Mouse (Mus musculus) kidney, embryonic 15.5 days (tissue): ENCODE results near the gene Dscaml1. TPM values are rescaled to one million over a fixed set of nuclear protein-coding genes. Genes with fewer than 3 reads are reported as not detected.

Source experiments
- ATAC-seq: fragments of 200-750 bp; cut with Nextera tagmentation; replicated peaks from 2 replicates; pipeline ENCODE4 v1.8.0; 2017; ENCODE audit warnings: moderate TSS enrichment; ENCODE audit not compliant: low FRiP score
- H3K27ac ChIP-seq: fragments of 300-500 bp; sonication (generic); 2 replicates; pipeline ENCODE4 v1.5.1; 2015; ENCODE audit warnings: mild to moderate bottlenecking, inconsistent platforms
- H3K27me3 ChIP-seq: fragments of 300-500 bp; sonication (generic); 2 replicates; pipeline ENCODE4 v1.6.1; 2015; ENCODE audit warnings: inconsistent platforms
- H3K36me3 ChIP-seq: fragments of 300-500 bp; sonication (generic); 2 replicates; pipeline ENCODE4 v1.6.1; 2015; ENCODE audit warnings: inconsistent platforms
- H3K4me1 ChIP-seq: fragments of 300-500 bp; sonication (generic); 2 replicates; pipeline ENCODE4 v1.6.1; 2015; ENCODE audit warnings: inconsistent platforms
- H3K4me2 ChIP-seq: fragments of 300-500 bp; sonication (generic); 2 replicates; pipeline ENCODE4 v1.6.1; 2015; ENCODE audit warnings: moderate library complexity, mild to moderate bottlenecking, inconsistent platforms
- H3K4me3 ChIP-seq: fragments of 300-500 bp; sonication (generic); replicated peaks from 2 replicates; pipeline ENCODE4 v1.5.1; 2015; ENCODE audit warnings: mild to moderate bottlenecking, inconsistent platforms
- H3K9ac ChIP-seq: fragments of 300-500 bp; sonication (generic); 2 replicates; pipeline ENCODE4 v1.6.1; 2015; ENCODE audit warnings: mild to moderate bottlenecking, inconsistent platforms
- H3K9me3 ChIP-seq: fragments of 300-500 bp; sonication (generic); replicated peaks from 2 replicates; pipeline ENCODE4 v1.6.1; 2016; ENCODE audit warnings: inconsistent platforms
- WGBS: fragments of 180-500 bp; shearing (Covaris S2); methylation state at CpG from one replicate; pipeline ENCODE4 v1.1.7; 2015; ENCODE audit warnings: mixed read lengths; 5-methylcytosine and 5-hydroxymethylcytosine counted together
- polyA plus RNA-seq: library from polyadenylated mRNA; unstranded; fragments of >200 nt; fragmentation: Nextera tagmentation; extraction: Ambion mirVana; gene quantifications from 2 replicates; pipeline ENCODE4 v1.2.1, GENCODE M21; 2015

The Dscaml1 gene
- polyA plus RNA-seq, 1 experiment from 2014 or later = 0.13 TPM

DNA sequence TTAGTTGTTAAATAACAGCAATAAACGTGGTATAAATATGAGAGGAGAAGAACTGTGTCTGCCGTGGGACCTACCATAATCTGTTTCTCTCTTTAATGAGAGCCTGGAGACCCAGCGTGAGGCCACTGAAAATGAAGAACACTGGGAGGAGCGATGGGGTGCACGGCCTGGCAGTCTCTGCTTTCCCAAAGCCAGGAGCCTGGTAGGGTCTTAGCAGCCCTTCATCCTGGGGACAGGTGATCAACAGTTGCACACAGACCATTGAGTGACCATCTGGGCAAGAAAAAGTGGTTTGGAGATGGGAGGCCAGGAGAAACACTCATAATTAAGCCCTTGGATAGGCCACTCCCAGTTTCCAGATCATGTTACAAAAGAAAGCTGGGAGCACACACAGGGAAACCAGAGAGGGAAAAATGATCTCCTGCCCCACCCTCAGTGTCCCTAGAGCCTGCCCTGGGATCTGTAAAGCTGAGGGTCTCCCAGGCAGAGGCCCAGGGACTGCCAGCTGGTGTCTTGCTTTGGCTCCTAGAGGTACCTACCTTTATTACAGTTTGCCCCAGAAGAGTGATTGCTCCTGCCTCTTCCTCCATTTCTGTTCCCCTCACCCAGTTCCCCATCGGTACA is 39.1 kb downstream of the Dscaml1 start:
- 22% methylated on average over 6 of the region's 6 CpGs for WGBS
- Histone ChIP-seq H3K27ac (peak overlapping the region; percentile 63), H3K27me3 (no peaks in the 10 kb centered on the region), H3K4me3 (no peak overlapping the region), H3K9me3 (no peaks in the 10 kb centered on the region), H3K9ac (no peak overlapping the region), H3K4me1 (peaks cover 11% of the 10 kb centered on the region), H3K4me2 (peak overlapping the region; percentile 17; the same call in 1 of the 2 replicates), H3K36me3 (no peaks in the 10 kb centered on the region)
- peak; percentile 85 for ATAC-seq

DNA sequence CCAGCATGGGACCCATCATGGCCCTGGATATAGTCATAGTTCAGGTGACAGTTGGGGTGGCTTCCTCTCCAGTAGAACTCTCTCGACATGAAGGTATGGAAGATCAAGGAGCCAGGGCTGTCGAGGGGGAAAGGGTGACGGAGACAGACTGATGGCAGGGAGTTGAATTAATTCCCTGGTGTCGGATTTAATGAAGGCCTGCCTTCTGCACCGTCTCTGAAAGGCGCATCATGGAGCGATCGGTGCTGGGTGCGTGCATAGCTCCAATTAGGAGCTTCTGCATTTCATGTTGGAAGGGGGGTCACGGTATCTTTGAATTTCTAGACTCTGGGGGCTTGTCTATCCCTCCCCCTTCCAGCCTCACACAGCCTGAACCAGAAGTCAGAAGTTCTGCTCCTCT is 41.8 kb downstream of the Dscaml1 start:
- H3K27me3 ChIP-seq = no peaks in the 10 kb centered on the region
- no peak overlapping the region for H3K4me2 ChIP-seq
- no peak overlapping the region for H3K4me3 ChIP-seq
- no peak overlapping the region for H3K27ac ChIP-seq
- H3K4me1 ChIP-seq = peaks cover 11% of the 10 kb centered on the region
- 70% methylated on average over 10 of the region's 10 CpGs for WGBS
- no peaks in the 10 kb centered on the region for H3K36me3 ChIP-seq
- H3K9ac ChIP-seq = no peak overlapping the region
- H3K9me3 ChIP-seq = no peaks in the 10 kb centered on the region
- no peak for ATAC-seq

DNA sequence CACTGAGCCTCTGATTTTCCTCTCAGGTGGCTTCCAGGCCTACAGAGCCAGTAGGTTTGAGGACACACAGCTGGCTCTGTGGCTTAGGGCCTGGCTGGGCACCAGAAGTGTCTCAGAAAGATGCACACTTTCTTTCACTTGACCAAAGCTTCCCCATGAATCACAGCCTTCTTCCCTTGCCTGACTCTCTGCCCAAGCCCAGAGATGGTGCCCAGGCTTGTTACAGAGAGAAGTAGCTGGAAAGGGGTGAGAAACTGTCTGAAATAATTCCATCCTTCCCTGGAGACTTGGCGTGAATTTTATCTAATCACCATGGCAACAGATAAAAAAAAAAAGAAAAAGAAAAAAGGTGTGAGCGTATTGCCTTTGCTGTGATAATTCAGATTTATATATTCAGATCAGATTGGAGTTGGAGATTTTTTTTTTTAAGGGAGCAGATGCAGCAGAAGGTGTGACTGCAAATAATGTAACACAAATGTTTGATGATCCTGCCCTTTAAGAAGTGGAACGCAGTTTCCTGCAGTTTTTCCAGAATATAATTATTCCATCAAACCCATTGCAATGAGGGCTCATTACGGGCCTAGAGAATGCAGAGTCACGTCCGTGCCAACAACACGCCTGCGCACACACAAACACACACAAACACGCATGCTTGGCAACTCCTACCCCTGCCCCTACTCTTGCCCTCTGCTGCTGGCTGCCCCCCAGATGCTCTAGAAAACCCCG is 44.5 kb downstream of the Dscaml1 start:
- Histone ChIP-seq H3K9me3 (no peaks in the 10 kb centered on the region), H3K4me1 (peaks cover 2% of the 10 kb centered on the region; the same call in 1 of the 2 replicates), H3K27ac (no peak overlapping the region), H3K4me2 (no peak overlapping the region), H3K4me3 (no peak overlapping the region), H3K9ac (no peak overlapping the region), H3K27me3 (no peaks in the 10 kb centered on the region), H3K36me3 (no peaks in the 10 kb centered on the region)
- 83% methylated on average over 10 of the region's 10 CpGs for WGBS
- no peak for ATAC-seq

DNA sequence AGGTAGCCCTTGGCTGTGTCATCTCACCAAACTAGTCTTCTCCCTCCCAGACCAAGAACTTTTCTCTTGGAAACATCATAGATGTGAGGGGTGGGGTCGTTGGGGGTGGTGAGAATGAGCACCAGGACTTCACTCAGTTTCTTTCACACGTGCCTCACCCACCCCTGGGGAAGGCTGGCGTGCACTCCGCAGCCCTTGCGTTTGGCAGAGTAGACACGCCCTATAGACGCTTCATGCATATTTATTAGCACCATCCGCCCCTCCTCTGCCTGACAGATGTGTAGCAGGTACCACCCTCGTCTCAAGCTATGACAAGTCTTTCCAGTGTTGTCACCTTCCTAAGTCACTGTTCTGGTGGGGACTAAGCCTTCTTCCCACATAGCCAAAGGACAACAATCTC is 45.3 kb downstream of the Dscaml1 start:
- ATAC-seq = no peak
- 24% methylated on average over 9 of the region's 9 CpGs for WGBS

DNA sequence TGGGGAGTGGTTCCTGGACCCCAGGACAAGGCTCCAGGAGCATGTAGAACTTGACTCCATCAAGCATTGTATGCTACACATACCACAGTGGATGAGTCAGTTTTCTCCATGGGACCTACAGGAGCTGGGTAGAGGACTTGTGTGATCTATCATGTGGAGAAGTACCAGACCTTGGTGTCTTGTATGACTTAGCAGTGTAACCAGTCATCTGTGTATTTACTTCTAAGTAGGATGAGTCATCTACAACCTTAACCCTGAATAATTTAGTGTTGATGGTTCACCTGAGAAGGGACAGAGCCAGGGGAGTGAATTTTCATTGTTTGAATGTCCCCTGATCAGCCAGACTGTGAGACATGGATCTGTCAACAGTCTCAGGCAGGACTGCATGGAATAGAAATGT is 48.4 kb downstream of the Dscaml1 start:
- Histone ChIP-seq H3K4me2 (no peak overlapping the region), H3K27me3 (no peaks in the 10 kb centered on the region), H3K4me1 (no peaks in the 10 kb centered on the region), H3K4me3 (no peak overlapping the region), H3K9ac (no peak overlapping the region), H3K27ac (no peak overlapping the region), H3K9me3 (no peaks in the 10 kb centered on the region), H3K36me3 (no peaks in the 10 kb centered on the region)
- ATAC-seq = no peak

More for the DNA sequence above, 45.3 kb downstream of the Dscaml1 start:
- no peak overlapping the region for H3K27ac ChIP-seq
- no peaks in the 10 kb centered on the region for H3K9me3 ChIP-seq
- no peaks in the 10 kb centered on the region for H3K27me3 ChIP-seq
- no peaks in the 10 kb centered on the region for H3K4me1 ChIP-seq
- no peak overlapping the region for H3K4me3 ChIP-seq
- no peaks in the 10 kb centered on the region for H3K36me3 ChIP-seq
- H3K9ac ChIP-seq = no peak overlapping the region
- no peak overlapping the region for H3K4me2 ChIP-seq

DNA sequence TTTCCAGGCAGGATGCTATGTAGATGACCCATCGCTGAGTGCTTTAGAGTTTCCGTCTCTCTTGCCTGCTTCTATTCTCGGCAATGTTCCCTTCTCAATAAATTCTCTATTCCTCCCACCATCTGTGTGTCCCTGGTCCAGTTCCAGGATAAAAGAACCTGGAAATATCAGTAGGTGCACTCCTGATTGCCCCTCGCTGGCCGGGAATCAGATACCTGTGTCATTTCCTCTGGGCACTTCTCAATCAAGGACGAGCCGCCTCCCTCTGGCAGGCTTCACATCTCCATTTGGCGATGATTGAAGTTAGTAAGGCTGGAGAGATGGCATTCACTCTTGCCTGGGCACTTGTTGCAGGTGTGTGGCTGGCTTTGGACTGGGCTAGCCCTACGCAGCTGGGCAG is 54.5 kb downstream of the Dscaml1 start:
- H3K27me3 ChIP-seq = no peaks in the 10 kb centered on the region
- WGBS = 82% methylated on average over 9 of the region's 9 CpGs
- no peak for ATAC-seq
- no peaks in the 10 kb centered on the region for H3K9me3 ChIP-seq
- H3K4me2 ChIP-seq = no peak overlapping the region
- no peak overlapping the region for H3K27ac ChIP-seq
- no peaks in the 10 kb centered on the region for H3K36me3 ChIP-seq
- H3K4me1 ChIP-seq = no peaks in the 10 kb centered on the region
- no peak overlapping the region for H3K4me3 ChIP-seq
- no peak overlapping the region for H3K9ac ChIP-seq

DNA sequence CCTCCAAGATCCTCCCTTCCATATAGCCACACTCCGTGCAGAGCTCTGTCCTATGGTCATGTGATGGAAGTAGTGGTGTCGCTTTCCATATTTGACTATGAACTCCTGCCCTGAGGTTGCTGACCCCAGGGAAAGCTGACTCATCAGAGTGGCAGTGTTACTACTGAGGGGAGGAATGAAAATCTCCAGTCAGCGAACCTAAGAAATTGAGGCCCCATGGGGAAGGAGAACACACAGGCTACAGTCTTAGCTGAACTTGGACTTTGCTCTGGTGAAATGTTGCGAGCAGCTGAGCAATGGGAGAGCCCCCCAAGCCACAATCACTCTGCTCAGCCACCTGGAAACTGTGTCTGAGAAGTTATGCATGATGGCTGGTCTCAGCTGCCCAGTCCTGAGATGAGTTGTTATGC is 60.2 kb downstream of the Dscaml1 start:
- no peak overlapping the region for H3K4me3 ChIP-seq
- no peak overlapping the region for H3K4me2 ChIP-seq
- no peak overlapping the region for H3K9ac ChIP-seq
- H3K27me3 ChIP-seq = no peaks in the 10 kb centered on the region
- H3K36me3 ChIP-seq = no peaks in the 10 kb centered on the region
- H3K4me1 ChIP-seq = 0 out of 2 replicates have a peak, but pooled peaks cover 5% of the 10 kb centered on the region
- no peak overlapping the region for H3K27ac ChIP-seq
- ATAC-seq = no peak
- H3K9me3 ChIP-seq = no peaks in the 10 kb centered on the region
- 51% methylated on average over 4 of the region's 4 CpGs for WGBS

DNA sequence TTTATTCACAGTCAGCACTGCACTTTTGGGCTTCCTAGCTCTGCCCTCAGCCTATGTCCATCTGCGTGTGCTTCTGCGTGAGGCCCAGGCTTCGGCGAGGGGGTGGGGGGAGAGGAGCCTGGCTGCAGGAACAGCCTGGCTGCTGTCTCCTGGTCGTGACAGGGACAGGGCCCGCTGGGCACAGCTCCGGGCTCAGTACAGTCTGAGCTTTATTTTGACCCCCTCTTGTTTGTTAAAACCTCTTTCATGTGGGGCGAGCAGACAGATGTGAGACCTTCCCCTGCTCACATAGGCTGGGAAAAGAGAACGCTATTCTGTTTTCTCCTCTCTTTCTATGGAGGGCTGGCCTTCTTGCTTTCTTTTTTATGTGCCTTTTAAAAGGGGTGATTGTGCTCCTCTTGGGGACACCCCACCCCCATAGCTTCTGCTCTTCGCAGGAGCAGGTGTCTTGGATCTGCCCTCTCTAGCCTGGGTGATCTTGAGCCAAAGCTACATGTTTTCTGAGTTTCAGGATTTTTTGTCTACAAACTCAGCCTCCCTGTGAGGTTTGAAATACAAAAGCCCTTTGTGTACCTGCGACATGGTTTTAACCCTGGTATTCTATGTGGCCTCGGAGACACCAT is 60.9 kb downstream of the Dscaml1 start:
- H3K9ac ChIP-seq = no peak overlapping the region
- H3K27me3 ChIP-seq = no peaks in the 10 kb centered on the region
- no peaks in the 10 kb centered on the region for H3K36me3 ChIP-seq
- 76% methylated on average over 12 of the region's 12 CpGs for WGBS
- no peak overlapping the region for H3K4me2 ChIP-seq
- no peak for ATAC-seq
- no peak overlapping the region for H3K4me3 ChIP-seq
- no peaks in the 10 kb centered on the region for H3K9me3 ChIP-seq
- H3K27ac ChIP-seq = no peak overlapping the region
- 0 out of 2 replicates have a peak, but pooled peaks cover 5% of the 10 kb centered on the region for H3K4me1 ChIP-seq

DNA sequence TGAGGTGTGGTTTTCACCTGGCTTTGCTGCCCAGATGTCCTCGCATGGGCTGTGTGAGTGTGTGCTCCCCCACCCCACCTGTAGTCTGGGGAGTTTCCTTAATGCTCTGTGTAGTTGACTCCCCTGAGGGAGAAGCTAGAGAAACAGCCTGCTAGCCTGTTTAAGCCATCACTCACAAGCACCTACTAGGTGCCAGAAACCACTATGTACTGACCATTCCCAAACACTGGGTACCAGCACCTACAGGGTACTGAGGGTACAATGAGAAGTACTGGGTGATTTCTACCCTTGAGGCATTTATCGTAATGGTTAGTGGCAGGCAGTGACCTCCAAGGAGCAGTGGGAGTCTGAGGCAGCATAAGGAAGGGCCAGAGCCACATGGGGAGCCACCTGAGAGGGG is 64.5 kb downstream of the Dscaml1 start:
- ATAC-seq = no peak
- Histone ChIP-seq H3K4me2 (no peak overlapping the region), H3K27me3 (no peaks in the 10 kb centered on the region), H3K9ac (no peak overlapping the region), H3K36me3 (no peaks in the 10 kb centered on the region), H3K4me3 (no peak overlapping the region), H3K4me1 (0 out of 2 replicates have a peak, but pooled peaks cover 5% of the 10 kb centered on the region), H3K27ac (no peak overlapping the region), H3K9me3 (no peaks in the 10 kb centered on the region)
- WGBS = 92% methylated on average over 2 of the region's 2 CpGs

DNA sequence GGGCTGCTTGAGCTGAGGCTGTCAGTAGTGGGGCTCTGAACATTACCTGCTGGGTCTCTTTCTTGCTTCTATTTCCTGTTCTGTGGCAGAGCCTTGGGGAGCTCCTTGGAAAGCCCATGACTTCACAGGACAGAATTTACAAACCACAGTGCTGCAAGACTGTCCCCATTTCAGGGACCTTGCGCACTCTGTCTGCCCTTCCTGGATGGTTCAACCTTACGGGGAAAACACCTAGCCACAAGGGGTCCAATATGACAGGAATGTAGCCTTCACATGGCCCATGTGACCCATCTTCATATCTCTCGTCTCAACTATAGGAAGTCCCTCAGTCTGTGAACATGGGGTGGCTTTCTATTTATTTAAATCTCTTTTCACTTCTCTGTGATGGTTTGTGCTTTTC is 68.5 kb downstream of the Dscaml1 start:
- Histone ChIP-seq H3K9ac (no peak overlapping the region), H3K36me3 (no peaks in the 10 kb centered on the region), H3K4me1 (peaks cover 13% of the 10 kb centered on the region), H3K9me3 (no peaks in the 10 kb centered on the region), H3K27ac (no peak overlapping the region), H3K27me3 (no peaks in the 10 kb centered on the region), H3K4me2 (no peak overlapping the region), H3K4me3 (no peak overlapping the region)
- 88% methylated on average over 3 of the region's 3 CpGs for WGBS
- ATAC-seq = no peak

DNA sequence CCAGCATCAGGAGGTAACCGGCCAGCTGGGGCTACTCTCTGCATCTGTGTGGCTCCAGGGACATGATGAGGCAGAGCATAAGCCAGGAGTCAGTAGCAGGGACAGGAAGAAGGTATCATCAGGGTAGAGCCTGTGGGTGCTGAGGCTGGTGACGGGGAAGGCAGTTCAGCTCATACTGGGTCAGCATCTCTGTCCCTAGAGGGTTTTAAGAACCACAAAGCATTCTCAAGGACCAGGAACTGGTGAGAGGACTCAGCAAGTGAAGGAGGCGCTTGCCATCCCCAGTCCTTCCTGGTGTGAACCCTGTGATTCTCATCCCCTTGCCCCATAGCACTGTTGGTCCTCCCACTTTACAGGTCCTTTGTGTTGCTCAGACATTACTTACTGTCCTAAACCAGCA is 69.9 kb downstream of the Dscaml1 start:
- Histone ChIP-seq H3K4me1 (peaks cover 16% of the 10 kb centered on the region), H3K4me3 (no peak overlapping the region), H3K36me3 (no peaks in the 10 kb centered on the region), H3K27ac (no peak overlapping the region), H3K9ac (no peak overlapping the region), H3K4me2 (no peak overlapping the region), H3K27me3 (no peaks in the 10 kb centered on the region), H3K9me3 (no peaks in the 10 kb centered on the region)
- WGBS = 94% methylated on average over 3 of the region's 3 CpGs
- no peak for ATAC-seq

DNA sequence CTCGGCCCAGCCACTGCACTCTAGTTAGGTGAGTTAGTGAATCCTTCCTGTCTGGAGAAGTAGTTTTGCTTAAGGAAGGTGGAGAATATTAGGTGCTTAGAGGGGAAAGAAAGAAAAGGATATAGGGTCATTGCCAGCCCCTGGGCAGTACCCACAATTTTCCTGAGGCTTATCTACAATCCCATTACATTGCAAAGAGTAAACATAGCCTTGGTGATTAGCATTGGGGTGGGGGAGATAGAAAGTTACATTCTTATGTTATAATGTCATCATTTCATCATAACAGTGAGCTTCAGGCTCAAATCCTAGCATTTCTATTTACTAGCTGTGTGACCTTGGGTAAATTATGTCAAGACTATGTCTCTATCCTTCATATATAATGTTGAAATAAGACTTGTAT is 70.5 kb downstream of the Dscaml1 start:
- Histone ChIP-seq H3K27me3 (no peaks in the 10 kb centered on the region), H3K27ac (no peak overlapping the region), H3K9ac (no peak overlapping the region), H3K9me3 (no peaks in the 10 kb centered on the region), H3K36me3 (no peaks in the 10 kb centered on the region), H3K4me3 (no peak overlapping the region), H3K4me2 (no peak overlapping the region), H3K4me1 (peaks cover 19% of the 10 kb centered on the region)
- WGBS = 77% methylated on average over 1 of the region's 1 CpGs
- no peak for ATAC-seq
